Mouse (Mus musculus) heart, embryonic 14.5 days (tissue): ENCODE measurements at regions not wholly inside any gene's neighbourhood (a gene's known extent, or its start where the extent isn't known, plus 50 kb on each side); places are given as distances from the start of the nearest gene placed in this dataset.
A peak's percentile ranks its signal among the peaks of the same experiment; 100 is the strongest.

Source experiments
- ATAC-seq: fragments of 200-750 bp; cut with Nextera tagmentation; 2 replicates; pipeline ENCODE4 v1.8.0; 2017; ENCODE audit warnings: low read depth, moderate TSS enrichment; ENCODE audit not compliant: insufficient number of reproducible peaks, insufficient read depth, low FRiP score
- H3K27ac ChIP-seq, 2 experiments: fragments of 200-500 bp in 1 of 2; fragments of 300-500 bp in 1 of 2; sonication (generic) in 1 of 2; replicated peaks in 1 of 2; 2 replicates each; pipeline ENCODE4 v1.5.1; 2012 to 2014; ENCODE audit warnings: low read depth in 2 of 2, low read length in 2 of 2, control low read depth in 1 of 2, mild to moderate bottlenecking in 1 of 2, mixed read lengths in 1 of 2; ENCODE audit not compliant: control insufficient read depth in 1 of 2, insufficient read depth in 1 of 2
- H3K27me3 ChIP-seq: fragments of 300-500 bp; sonication (generic); 2 replicates; pipeline ENCODE4 v1.6.1; 2014; ENCODE audit warnings: mild to moderate bottlenecking, low read length, control low read depth; ENCODE audit not compliant: control insufficient read depth, insufficient read depth
- H3K36me3 ChIP-seq: fragments of 300-500 bp; sonication (generic); 2 replicates; pipeline ENCODE4 v1.6.1; 2014; ENCODE audit warnings: mild to moderate bottlenecking, control low read depth, low read length, mixed read lengths; ENCODE audit not compliant: control insufficient read depth, insufficient read depth
- H3K4me1 ChIP-seq, 2 experiments: fragments of 200-500 bp in 1 of 2; fragments of 300-500 bp in 1 of 2; sonication (generic) in 1 of 2; 2 replicates each; pipeline ENCODE4 v1.6.1; 2012 to 2014; ENCODE audit warnings: low read length in 2 of 2, control low read depth in 1 of 2, mixed read lengths in 1 of 2; ENCODE audit not compliant: control insufficient read depth in 2 of 2, insufficient read depth in 2 of 2
- H3K4me2 ChIP-seq: fragments of 300-500 bp; sonication (generic); 2 replicates; pipeline ENCODE4 v1.6.1; 2014; ENCODE audit warnings: mild to moderate bottlenecking, low read length
- H3K4me3 ChIP-seq, 2 experiments: fragments of 200-500 bp in 1 of 2; fragments of 300-500 bp in 1 of 2; sonication (generic) in 1 of 2; 2 replicates each; pipeline ENCODE4 v1.5.1; 2012 to 2014; ENCODE audit warnings: low read length in 2 of 2, mild to moderate bottlenecking in 2 of 2, control low read depth in 1 of 2, low read depth in 1 of 2, moderate library complexity in 1 of 2; ENCODE audit not compliant: control insufficient read depth in 1 of 2, insufficient read depth in 1 of 2
- H3K9ac ChIP-seq: fragments of 300-500 bp; sonication (generic); 2 replicates; pipeline ENCODE4 v1.6.1; 2014; ENCODE audit warnings: mild to moderate bottlenecking, low read length
- H3K9me3 ChIP-seq: fragments of 300-500 bp; sonication (generic); 2 replicates; pipeline ENCODE4 v1.6.1; 2016; ENCODE audit warnings: low read length, control low read depth; ENCODE audit not compliant: control insufficient read depth
- WGBS: fragments of 180-500 bp; shearing (Covaris S2); extraction: QIAGEN DNeasy Blood & Tissue Kit; methylation state at CpG from one replicate; pipeline ENCODE4 v1.1.7; 2014; 5-methylcytosine and 5-hydroxymethylcytosine counted together

- 27% methylated on average over 9 of the region's 9 CpGs for WGBS
- Histone ChIP-seq H3K36me3 (no peaks in the 10 kb centered on the region), H3K9ac (no peak overlapping the region), H3K4me1 (peaks cover 6 to 10% of the 10 kb centered on the region in 2 experiments; a peak in 2 of 4 replicates), H3K4me3 (no peak overlapping the region), H3K27ac (no peak overlapping the region), H3K27me3 (no peaks in the 10 kb centered on the region), H3K9me3 (no peaks in the 10 kb centered on the region), H3K4me2 (peak overlapping the region; percentile 30; the same call in 1 of the 2 replicates)
- no peak for ATAC-seq
Observed at GRCm38 (mm10) chr2:178557934-178558333, 127.6 kb downstream of the Cdh26 start.

DNA sequence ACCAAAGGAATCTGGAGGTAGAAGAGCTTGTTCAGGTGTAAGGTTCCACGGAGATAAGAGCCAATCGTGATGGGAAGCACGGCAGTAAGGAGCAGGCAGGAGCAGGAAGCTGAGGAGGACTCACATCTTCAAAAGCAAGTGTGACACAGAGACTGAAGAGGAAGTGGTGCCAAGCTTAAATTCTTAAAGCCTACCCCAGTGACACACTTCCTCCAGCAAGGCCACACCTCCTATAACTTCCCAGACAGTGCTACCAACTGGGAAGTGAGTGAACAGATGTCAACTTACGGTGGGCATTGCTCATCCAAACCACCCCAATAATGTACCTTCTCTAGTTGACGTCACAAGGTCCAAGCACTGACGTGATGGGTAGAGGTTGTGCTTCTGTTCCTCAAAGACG, 133.0 kb downstream of the Cdh26 start:
- Histone ChIP-seq H3K36me3 (no peaks in the 10 kb centered on the region), H3K4me3 (no peak overlapping the region), H3K9me3 (no peaks in the 10 kb centered on the region), H3K9ac (no peak overlapping the region), H3K27me3 (no peaks in the 10 kb centered on the region), H3K4me2 (no peak overlapping the region), H3K4me1 (peaks cover 4 to 7% of the 10 kb centered on the region in 2 experiments; a peak in 3 of 4 replicates), H3K27ac (no peak overlapping the region)
- WGBS = 82% methylated on average over 7 of the region's 7 CpGs
- no peak for ATAC-seq

GRCm38 (mm10) chr2:178565368-178565818, 135.1 kb downstream of the Cdh26 start:
- 16% methylated on average over 8 of the region's 8 CpGs for WGBS
- H3K27ac ChIP-seq = peak overlapping the region; percentile 13 to 38; a peak in 2 of 4 replicates
- ATAC-seq = 0 out of 2 replicates have a peak, but pooled peaks have one; percentile 46

DNA sequence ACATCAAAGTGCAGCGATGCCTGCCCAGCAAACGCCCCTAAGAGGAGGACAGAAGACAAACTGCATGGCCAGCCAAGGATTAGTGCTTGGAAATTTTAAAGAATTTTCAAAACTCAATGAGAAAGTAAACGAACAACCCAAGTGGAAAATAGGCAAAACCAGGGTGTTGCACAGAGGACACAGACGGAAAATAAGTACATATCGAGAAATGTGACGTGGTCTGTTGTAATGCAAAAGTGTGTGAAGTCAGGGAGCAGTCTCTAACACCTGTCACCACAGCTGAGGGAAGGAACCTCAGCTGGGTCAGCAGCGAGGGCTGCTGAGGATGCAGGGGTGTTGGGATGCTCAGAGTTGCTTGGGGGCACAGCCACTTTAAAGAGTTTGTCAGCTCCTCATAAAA, 137.2 kb downstream of the Cdh26 start:
- 81% methylated on average over 7 of the region's 7 CpGs for WGBS

More at GRCm38 (mm10) chr2:178565368-178565818, 135.1 kb downstream of the Cdh26 start:
- no peak overlapping the region for H3K9ac ChIP-seq
- H3K4me2 ChIP-seq = no peak overlapping the region
- H3K27me3 ChIP-seq = no peaks in the 10 kb centered on the region
- no peaks in the 10 kb centered on the region for H3K36me3 ChIP-seq
- H3K4me1 ChIP-seq = peaks cover 4 to 7% of the 10 kb centered on the region in 2 experiments; a peak in 3 of 4 replicates
- no peaks in the 10 kb centered on the region for H3K9me3 ChIP-seq
- no peak overlapping the region for H3K4me3 ChIP-seq

DNA sequence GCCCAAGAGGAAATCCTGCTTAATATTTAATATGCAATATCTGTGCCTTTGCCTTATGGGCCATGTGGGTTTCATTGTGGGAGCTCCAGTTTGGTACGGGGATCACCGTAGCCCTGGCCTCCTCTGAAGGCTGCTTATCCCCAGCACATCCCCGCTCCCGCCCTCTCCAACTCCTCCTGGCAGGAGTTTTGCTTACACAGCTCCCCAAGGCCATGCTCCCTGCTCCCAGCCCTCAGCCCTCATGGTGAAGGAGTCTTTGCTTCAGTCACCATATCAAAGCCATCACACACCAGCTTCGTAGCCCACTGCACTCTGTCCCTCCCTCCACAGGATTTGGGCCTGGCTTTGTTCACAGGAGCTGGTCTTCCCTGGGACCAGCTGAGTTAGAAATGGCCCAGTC, 142.0 kb downstream of the Cdh26 start:
- no peak overlapping the region for H3K4me3 ChIP-seq
- no peak for ATAC-seq
- no peak overlapping the region for H3K9ac ChIP-seq
- peaks cover 0 to 3% of the 10 kb centered on the region in 2 experiments; a peak in 2 of 4 replicates for H3K4me1 ChIP-seq
- H3K36me3 ChIP-seq = no peaks in the 10 kb centered on the region
- no peak overlapping the region for H3K4me2 ChIP-seq
- WGBS = 79% methylated on average over 5 of the region's 5 CpGs
- H3K27me3 ChIP-seq = no peaks in the 10 kb centered on the region; the same call in 1 of the 2 replicates
- 0 out of 2 replicates have a peak, but pooled peaks cover 3% of the 10 kb centered on the region for H3K9me3 ChIP-seq
- H3K27ac ChIP-seq = no peak overlapping the region

More for the DNA sequence above, 137.2 kb downstream of the Cdh26 start:
- no peak for ATAC-seq
- Histone ChIP-seq H3K9me3 (0 out of 2 replicates have a peak, but pooled peaks cover 3% of the 10 kb centered on the region), H3K36me3 (no peaks in the 10 kb centered on the region), H3K9ac (no peak overlapping the region), H3K4me3 (no peak overlapping the region), H3K4me1 (peaks cover 4 to 7% of the 10 kb centered on the region in 2 experiments; a peak in 3 of 4 replicates), H3K27me3 (no peaks in the 10 kb centered on the region), H3K4me2 (no peak overlapping the region), H3K27ac (no peak overlapping the region)

DNA sequence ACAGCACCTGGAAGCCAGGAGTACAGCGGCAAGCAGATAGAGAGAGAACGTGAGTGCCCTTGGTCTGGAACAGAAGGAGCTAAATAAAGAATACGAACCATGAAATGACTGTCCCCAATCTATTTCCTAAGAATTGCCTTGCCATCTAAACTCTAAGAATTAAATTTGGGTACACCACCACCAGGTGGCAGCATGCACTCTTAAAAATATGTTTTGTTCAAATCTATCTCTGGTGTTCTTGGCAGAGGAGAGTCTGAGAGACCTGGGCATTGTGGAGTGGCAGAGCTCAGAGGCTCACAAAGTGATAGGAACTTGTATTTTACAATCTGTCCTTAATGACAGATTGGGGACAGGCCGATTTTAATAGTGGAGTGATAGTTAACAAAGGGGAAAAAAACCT, 144.5 kb downstream of the Cdh26 start:
- WGBS = 43% methylated on average over 4 of the region's 4 CpGs
- ATAC-seq = no peak
- H3K4me1 ChIP-seq = peaks cover 0 to 3% of the 10 kb centered on the region in 2 experiments; a peak in 2 of 4 replicates

DNA sequence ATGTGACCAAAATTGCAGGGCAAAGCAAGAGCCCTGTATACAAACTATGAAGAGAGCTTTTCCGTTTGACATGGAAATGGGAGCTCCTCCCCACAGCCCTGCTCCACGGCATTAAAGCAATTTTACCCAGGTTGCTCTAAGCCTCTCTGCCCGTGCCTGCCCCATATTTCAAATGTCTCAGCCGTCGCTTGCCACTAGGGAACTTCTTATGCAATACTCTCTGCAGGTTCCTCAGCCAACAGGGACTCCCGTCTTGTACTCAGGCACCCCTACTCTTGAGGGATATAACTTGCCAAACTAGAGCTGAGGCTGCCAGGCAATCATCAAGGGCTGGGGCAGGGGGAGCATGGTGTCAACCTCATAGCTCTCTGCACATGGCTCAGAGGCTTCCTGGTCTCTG, 145.1 kb downstream of the Cdh26 start:
- H3K9ac ChIP-seq = no peak overlapping the region
- H3K9me3 ChIP-seq = 0 out of 2 replicates have a peak, but pooled peaks cover 3% of the 10 kb centered on the region
- H3K4me2 ChIP-seq = no peak overlapping the region
- H3K27me3 ChIP-seq = no peaks in the 10 kb centered on the region; the same call in 1 of the 2 replicates
- H3K4me3 ChIP-seq = no peak overlapping the region
- peaks cover 0 to 3% of the 10 kb centered on the region in 2 experiments; a peak in 2 of 4 replicates for H3K4me1 ChIP-seq
- 53% methylated on average over 6 of the region's 6 CpGs for WGBS
- ATAC-seq = no peak
- H3K36me3 ChIP-seq = no peaks in the 10 kb centered on the region
- H3K27ac ChIP-seq = no peak overlapping the region

More for the DNA sequence above, 144.5 kb downstream of the Cdh26 start:
- no peak overlapping the region for H3K9ac ChIP-seq
- no peak overlapping the region for H3K27ac ChIP-seq
- H3K27me3 ChIP-seq = no peaks in the 10 kb centered on the region; the same call in 1 of the 2 replicates
- H3K4me3 ChIP-seq = no peak overlapping the region
- no peaks in the 10 kb centered on the region for H3K36me3 ChIP-seq
- 0 out of 2 replicates have a peak, but pooled peaks cover 3% of the 10 kb centered on the region for H3K9me3 ChIP-seq
- no peak overlapping the region for H3K4me2 ChIP-seq
